Mouse (Mus musculus) limb, embryonic 13.5 days (tissue): ENCODE results near the gene Grhpr. TPM values are rescaled to one million over a fixed set of nuclear protein-coding genes. Genes with fewer than 3 reads are reported as not detected.

Experiments used
- ATAC-seq: fragments of 200-750 bp; cut with Nextera tagmentation; 2 replicates; pipeline ENCODE4 v1.8.0; 2017; ENCODE audit warnings: low read depth, moderate number of reproducible peaks, moderate TSS enrichment; ENCODE audit not compliant: low FRiP score
- H3K27ac ChIP-seq: fragments of 300-500 bp; sonication (generic); 2 replicates; pipeline ENCODE4 v1.5.1; 2015; ENCODE audit warnings: inconsistent platforms, mild to moderate bottlenecking, moderate library complexity
- H3K27me3 ChIP-seq: fragments of 300-500 bp; sonication (generic); 2 replicates; pipeline ENCODE4 v1.6.1; 2015; ENCODE audit warnings: mild to moderate bottlenecking, inconsistent platforms
- H3K36me3 ChIP-seq: fragments of 300-500 bp; sonication (generic); 2 replicates; pipeline ENCODE4 v1.6.1; 2015; ENCODE audit warnings: inconsistent platforms, mild to moderate bottlenecking, moderate library complexity
- H3K4me1 ChIP-seq: fragments of 300-500 bp; sonication (generic); 2 replicates; pipeline ENCODE4 v1.6.1; 2015; ENCODE audit warnings: inconsistent platforms
- H3K4me2 ChIP-seq: fragments of 300-500 bp; sonication (generic); replicated peaks from 2 replicates; pipeline ENCODE4 v1.6.1; 2015; ENCODE audit warnings: inconsistent platforms, mild to moderate bottlenecking, moderate library complexity
- H3K4me3 ChIP-seq: fragments of 300-500 bp; sonication (generic); 2 replicates; pipeline ENCODE4 v1.5.1; 2015; ENCODE audit warnings: moderate library complexity, mild to moderate bottlenecking, inconsistent platforms
- H3K9ac ChIP-seq: fragments of 300-500 bp; sonication (generic); 2 replicates; pipeline ENCODE4 v1.6.1; 2015; ENCODE audit warnings: mild to moderate bottlenecking, inconsistent platforms
- H3K9me3 ChIP-seq: fragments of 300-500 bp; sonication (generic); 2 replicates; pipeline ENCODE4 v1.6.1; 2016; ENCODE audit warnings: inconsistent platforms
- WGBS: fragments of 180-500 bp; shearing (Covaris S2); methylation state at CpG from one replicate; pipeline ENCODE4 v1.1.7; 2015; 5-methylcytosine and 5-hydroxymethylcytosine counted together
- polyA plus RNA-seq: library from polyadenylated mRNA; unstranded; fragments of >200 nt; fragmentation: Nextera tagmentation; extraction: Ambion mirVana; gene quantifications from 2 replicates; pipeline ENCODE4 v1.2.1, GENCODE M21; 2015

Gene Grhpr
- polyA plus RNA-seq, 1 experiment from 2014 or later = 58.2 TPM

DNA sequence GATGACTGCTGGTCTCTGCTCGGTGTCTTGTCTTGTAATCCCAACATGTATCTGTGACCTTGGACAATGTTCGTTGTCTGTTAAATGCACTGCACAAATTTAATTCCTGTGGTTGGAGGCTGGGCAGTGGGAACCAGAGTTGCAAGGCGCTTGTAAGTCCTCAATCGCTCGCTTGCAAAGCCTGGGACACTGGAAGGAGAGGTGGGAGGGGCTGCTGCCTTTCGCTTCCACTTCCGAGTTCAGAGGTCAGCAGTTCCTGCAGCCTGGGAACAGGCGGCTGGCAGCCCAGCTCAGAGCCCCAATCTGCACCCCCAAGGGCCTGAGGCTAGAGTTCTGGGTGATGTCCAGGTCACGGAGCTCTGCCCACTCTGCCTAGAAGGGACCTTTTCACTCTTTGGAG is 28.2 kb upstream of the Grhpr start:
- Histone ChIP-seq H3K9me3 (no peaks in the 10 kb centered on the region), H3K36me3 (no peaks in the 10 kb centered on the region), H3K4me2 (no peak overlapping the region), H3K4me3 (no peak overlapping the region), H3K9ac (no peak overlapping the region), H3K27me3 (no peaks in the 10 kb centered on the region), H3K4me1 (no peaks in the 10 kb centered on the region), H3K27ac (no peak overlapping the region)
- WGBS = 65% methylated on average over 9 of the region's 9 CpGs
- ATAC-seq = no peak

DNA sequence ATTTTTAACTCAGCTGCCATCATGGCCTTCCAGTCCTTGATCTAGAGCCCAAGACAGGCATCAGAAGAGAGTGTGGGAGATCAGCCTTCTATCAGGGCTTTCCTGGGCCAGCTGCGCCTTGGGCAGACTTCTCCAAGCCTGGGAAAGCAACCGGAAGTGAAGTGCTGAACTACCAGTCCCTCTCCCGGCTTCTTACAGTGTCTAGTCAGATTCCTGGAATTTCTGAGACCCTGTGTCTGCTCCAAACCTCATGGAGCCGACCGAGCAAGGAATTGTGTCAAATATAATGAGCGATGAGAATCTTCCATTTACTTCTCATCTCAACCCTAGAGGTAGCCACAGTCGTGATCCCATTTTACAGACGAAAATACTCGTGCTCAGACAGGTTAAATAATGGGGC is 22.4 kb upstream of the Grhpr start:
- no peak overlapping the region for H3K4me2 ChIP-seq
- H3K4me1 ChIP-seq = no peaks in the 10 kb centered on the region
- H3K4me3 ChIP-seq = no peak overlapping the region
- no peak overlapping the region for H3K27ac ChIP-seq
- no peak overlapping the region for H3K9ac ChIP-seq
- H3K9me3 ChIP-seq = 0 out of 2 replicates have a peak, but pooled peaks cover 3% of the 10 kb centered on the region
- no peaks in the 10 kb centered on the region for H3K27me3 ChIP-seq
- ATAC-seq = no peak
- WGBS = 88% methylated on average over 9 of the region's 9 CpGs
- H3K36me3 ChIP-seq = no peaks in the 10 kb centered on the region

DNA sequence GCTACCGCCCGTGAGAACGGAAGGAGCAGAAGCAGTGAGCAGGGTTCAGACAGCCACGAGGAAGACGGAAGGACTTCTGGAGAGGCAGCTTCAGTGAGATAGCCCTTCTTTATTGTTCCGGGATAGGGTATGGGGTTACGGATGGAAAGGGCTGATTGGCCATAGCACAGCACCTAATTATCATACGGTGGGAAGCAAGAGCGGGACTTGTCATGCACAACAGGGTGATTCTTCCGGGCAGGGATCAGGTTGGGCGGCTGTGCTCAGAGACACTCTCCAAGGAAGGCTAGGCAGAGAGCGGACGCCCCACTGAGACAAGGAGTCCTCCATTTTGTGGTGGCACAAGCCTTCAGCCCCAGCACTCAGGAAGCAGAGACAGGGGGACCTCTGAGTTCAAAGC is 22.0 kb upstream of the Grhpr start:
- no peaks in the 10 kb centered on the region for H3K36me3 ChIP-seq
- WGBS = 93% methylated on average over 13 of the region's 13 CpGs
- ATAC-seq = no peak

DNA sequence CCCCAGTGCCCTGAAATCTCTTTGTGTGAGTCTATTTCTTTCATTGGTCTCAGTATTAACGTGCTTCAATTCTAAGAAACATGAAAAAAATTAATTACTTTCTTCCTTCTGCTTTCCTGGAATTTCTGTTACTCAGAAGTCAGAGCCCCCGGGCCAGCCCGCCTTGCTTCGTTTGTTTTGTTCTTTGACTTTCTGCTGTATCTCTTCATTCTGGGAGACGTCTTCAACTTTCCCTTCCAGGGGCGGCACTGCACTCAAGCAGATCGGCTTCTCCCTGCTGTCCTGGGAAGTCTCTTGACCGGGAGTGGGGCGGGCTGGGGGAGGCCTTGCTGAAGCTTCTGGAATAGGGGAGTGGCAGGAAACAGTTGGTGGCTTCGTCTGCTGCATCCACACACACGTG is 18.0 kb upstream of the Grhpr start:
- H3K4me3 ChIP-seq = no peak overlapping the region
- H3K4me1 ChIP-seq = no peaks in the 10 kb centered on the region
- H3K36me3 ChIP-seq = no peaks in the 10 kb centered on the region
- 0 out of 2 replicates have a peak, but pooled peaks cover 3% of the 10 kb centered on the region for H3K9me3 ChIP-seq
- 76% methylated on average over 11 of the region's 11 CpGs for WGBS
- H3K4me2 ChIP-seq = no peak overlapping the region
- no peak overlapping the region for H3K9ac ChIP-seq
- no peaks in the 10 kb centered on the region for H3K27me3 ChIP-seq
- ATAC-seq = no peak
- no peak overlapping the region for H3K27ac ChIP-seq

More for the DNA sequence above, 22.0 kb upstream of the Grhpr start:
- Histone ChIP-seq H3K4me3 (no peak overlapping the region), H3K4me2 (no peak overlapping the region), H3K9ac (no peak overlapping the region), H3K9me3 (0 out of 2 replicates have a peak, but pooled peaks cover 3% of the 10 kb centered on the region), H3K4me1 (no peaks in the 10 kb centered on the region), H3K27me3 (no peaks in the 10 kb centered on the region), H3K27ac (no peak overlapping the region)

DNA sequence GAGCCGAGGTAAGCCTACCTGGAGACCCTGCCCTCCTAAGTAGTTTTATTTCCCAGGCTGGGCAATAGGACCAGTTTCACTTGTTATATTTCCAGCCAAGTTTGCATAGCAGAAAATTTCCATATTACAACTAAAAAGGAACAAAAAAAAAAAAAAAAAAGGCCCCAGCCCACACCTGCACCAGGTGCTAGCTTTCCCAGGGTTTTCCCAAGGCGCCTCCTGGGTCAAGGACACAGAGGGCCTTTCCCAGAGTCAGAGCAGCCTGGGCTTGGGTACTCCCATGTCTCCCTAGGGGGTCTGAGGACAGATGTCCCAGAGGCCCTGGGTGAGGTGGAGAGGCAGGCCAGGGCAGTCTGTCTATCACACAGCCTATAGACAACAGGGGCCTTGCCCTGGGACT is 16.0 kb upstream of the Grhpr start:
- no peak overlapping the region for H3K9ac ChIP-seq
- 82% methylated on average over 2 of the region's 2 CpGs for WGBS
- no peaks in the 10 kb centered on the region for H3K4me1 ChIP-seq
- no peak overlapping the region for H3K27ac ChIP-seq
- H3K4me2 ChIP-seq = no peak overlapping the region
- no peak for ATAC-seq
- no peaks in the 10 kb centered on the region for H3K36me3 ChIP-seq
- H3K4me3 ChIP-seq = no peak overlapping the region
- H3K9me3 ChIP-seq = no peaks in the 10 kb centered on the region
- H3K27me3 ChIP-seq = no peaks in the 10 kb centered on the region

DNA sequence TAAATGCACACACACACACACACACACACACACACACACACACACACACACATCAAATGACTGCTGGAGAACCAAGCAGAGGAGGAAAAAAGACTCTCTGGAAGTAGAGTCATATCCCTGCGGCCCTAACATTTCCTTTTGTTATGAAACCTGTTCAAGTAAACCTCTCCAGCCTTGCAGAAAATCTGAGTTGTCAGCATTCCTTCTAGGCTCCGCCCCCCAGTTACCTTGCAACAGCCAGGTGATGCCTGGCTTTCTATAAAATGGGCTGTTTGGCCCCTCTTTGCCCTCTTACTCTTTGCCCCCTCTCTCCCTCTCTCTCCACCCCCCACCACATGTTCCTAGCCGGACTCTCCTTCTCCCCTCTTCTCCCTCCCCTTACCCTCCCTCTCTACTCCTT is 15.5 kb upstream of the Grhpr start:
- Histone ChIP-seq H3K4me3 (no peak overlapping the region), H3K4me2 (no peak overlapping the region), H3K27ac (no peak overlapping the region), H3K36me3 (no peaks in the 10 kb centered on the region), H3K9ac (no peak overlapping the region), H3K4me1 (no peaks in the 10 kb centered on the region), H3K27me3 (no peaks in the 10 kb centered on the region), H3K9me3 (no peaks in the 10 kb centered on the region)
- 74% methylated on average over 3 of the region's 3 CpGs for WGBS
- no peak for ATAC-seq

DNA sequence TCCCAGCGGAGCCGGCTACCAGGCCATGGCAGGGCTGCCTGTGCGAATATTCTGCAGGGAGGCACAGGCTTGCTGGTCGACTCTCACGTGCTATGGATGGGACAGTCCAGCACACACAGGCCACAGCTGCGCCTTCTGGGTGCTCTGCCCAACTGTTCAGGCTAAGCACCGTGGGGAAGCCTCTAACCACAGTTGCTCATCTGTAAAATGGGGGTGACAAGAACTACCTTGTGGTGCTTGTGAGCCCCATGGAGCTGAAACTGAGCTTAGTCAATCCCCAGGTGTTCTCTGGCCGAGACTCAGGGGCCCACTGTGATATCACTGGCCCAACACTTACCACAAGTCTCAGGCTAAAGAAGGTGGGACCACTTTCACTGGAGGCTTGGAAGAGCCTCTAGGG is 13.8 kb upstream of the Grhpr start:
- no peaks in the 10 kb centered on the region for H3K36me3 ChIP-seq
- H3K4me3 ChIP-seq = no peak overlapping the region
- H3K4me2 ChIP-seq = no peak overlapping the region
- no peaks in the 10 kb centered on the region for H3K4me1 ChIP-seq
- no peaks in the 10 kb centered on the region for H3K9me3 ChIP-seq
- H3K9ac ChIP-seq = no peak overlapping the region
- no peak for ATAC-seq
- no peaks in the 10 kb centered on the region for H3K27me3 ChIP-seq
- H3K27ac ChIP-seq = no peak overlapping the region
- 83% methylated on average over 8 of the region's 8 CpGs for WGBS

DNA sequence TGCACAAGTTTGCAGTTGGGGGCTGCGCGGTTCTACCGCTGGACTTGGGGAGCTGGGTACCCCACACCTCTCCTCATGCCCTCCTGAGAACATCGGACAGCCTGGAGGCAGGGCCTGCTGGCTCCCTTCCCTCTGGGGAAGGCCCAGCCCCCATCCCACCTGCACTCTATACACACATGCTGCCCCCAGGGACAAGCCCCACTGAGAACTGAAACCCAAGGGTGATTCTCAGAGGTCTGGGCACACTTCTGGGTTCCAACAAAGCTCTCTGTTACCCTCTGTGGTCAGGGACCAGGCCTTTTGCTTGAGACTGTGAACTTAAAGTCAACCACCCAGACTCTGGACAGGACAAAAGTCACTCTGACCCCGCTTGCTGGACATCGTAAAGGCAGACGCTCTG is 11.1 kb upstream of the Grhpr start:
- 91% methylated on average over 7 of the region's 7 CpGs for WGBS
- ATAC-seq = no peak

DNA sequence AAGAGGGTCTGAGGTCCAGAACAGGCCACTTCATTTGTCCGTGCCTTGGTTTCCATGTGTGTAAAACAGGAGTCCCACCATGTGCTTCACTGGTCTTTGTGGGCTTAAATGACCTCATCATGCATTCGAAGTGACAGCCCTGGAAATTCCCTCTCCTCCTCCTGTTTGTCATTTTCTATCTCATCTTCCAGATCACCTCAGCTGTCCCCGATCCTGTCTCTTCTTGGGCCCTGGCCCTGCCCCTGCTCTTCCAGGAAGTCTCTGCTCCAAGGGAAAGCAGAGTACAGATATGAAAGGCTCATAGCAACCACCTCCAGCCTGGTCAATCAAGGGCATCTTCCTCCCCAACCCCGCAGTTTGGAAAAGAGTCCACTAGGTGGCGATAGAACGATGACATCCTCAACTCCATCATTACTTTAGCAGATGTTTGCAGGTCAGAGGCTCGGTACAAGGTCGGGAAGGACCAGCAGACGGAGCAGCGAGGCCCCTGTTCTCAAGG is 10.5 kb upstream of the Grhpr start:
- no peak overlapping the region for H3K4me2 ChIP-seq
- no peak overlapping the region for H3K4me3 ChIP-seq
- H3K27me3 ChIP-seq = no peaks in the 10 kb centered on the region
- H3K4me1 ChIP-seq = peaks cover 5% of the 10 kb centered on the region
- ATAC-seq = no peak
- no peak overlapping the region for H3K9ac ChIP-seq
- no peak overlapping the region for H3K27ac ChIP-seq
- H3K9me3 ChIP-seq = no peaks in the 10 kb centered on the region
- 22% methylated on average over 10 of the region's 10 CpGs for WGBS
- no peaks in the 10 kb centered on the region for H3K36me3 ChIP-seq

More for the DNA sequence above, 11.1 kb upstream of the Grhpr start:
- H3K27me3 ChIP-seq = no peaks in the 10 kb centered on the region
- H3K4me1 ChIP-seq = peaks cover 5% of the 10 kb centered on the region
- no peak overlapping the region for H3K4me3 ChIP-seq
- H3K9me3 ChIP-seq = no peaks in the 10 kb centered on the region
- no peaks in the 10 kb centered on the region for H3K36me3 ChIP-seq
- no peak overlapping the region for H3K4me2 ChIP-seq
- no peak overlapping the region for H3K27ac ChIP-seq
- no peak overlapping the region for H3K9ac ChIP-seq

DNA sequence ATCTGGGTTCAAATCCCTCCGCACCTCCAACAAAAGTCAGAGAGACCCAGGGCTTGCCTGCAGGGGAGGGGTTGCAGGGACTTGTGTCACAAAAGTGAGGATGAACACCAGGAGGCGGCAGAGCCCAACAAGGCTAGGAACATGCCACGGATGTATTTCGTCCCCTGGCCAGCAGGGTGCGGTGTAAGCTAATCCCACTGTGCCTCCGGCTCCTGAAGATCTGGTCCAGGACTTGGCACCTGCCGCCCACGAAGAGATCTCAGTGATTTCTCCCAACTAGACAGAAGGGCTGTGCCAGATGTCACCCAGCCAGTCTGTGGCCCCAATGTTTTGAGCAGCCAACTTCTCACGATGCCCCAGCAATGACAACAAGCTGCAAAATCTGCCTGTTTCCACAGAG is 7.7 kb upstream of the Grhpr start:
- Histone ChIP-seq H3K36me3 (no peaks in the 10 kb centered on the region), H3K9me3 (no peaks in the 10 kb centered on the region), H3K9ac (no peak overlapping the region), H3K27ac (no peak overlapping the region), H3K4me3 (no peak overlapping the region; the same call in 1 of the 2 replicates), H3K4me2 (peak overlapping the region; percentile 39), H3K4me1 (peaks cover 5% of the 10 kb centered on the region), H3K27me3 (no peaks in the 10 kb centered on the region)
- ATAC-seq = no peak
- 12% methylated on average over 9 of the region's 9 CpGs for WGBS

DNA sequence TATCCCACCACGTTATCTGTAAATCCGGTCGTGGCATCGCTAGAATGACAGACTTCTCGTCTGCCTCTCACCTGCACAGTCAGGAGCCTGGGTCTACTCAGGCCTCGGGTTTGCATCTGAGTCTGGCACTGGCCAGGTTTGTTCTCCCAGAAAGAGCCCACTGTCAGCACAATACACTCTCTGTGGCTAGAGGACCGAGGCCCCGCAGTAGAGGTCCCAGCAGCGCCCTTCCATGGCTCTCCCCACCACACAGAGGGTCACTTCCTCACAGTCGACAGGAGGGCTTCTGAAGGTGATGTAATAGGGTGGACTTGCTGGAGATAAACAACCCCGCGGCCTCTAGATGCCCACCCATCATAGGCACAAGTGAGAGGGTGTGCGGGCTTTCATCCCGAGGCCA is 7.3 kb upstream of the Grhpr start:
- Histone ChIP-seq H3K4me2 (peak overlapping the region; percentile 39), H3K9ac (no peak overlapping the region)
- WGBS = 52% methylated on average over 14 of the region's 14 CpGs

DNA sequence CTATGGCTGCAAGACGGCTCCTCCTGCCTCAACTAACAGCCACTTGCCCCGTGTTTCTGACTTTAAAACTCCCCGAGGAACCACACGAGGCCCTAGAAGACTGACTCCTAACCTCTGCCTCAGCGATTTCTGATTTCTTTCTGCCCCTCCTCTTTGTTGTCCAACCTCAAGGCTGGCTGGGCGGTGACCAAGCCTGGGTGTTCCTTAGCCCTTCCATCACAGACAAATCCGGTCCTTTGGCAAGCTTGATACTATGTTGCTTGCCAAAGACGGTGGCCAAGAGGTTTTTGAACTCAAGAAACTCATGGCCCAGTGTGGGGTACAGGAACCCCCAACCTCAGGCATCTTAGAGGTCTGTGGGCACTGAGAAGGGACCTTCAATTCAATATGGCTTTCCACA is 6.9 kb upstream of the Grhpr start:
- Histone ChIP-seq H3K27me3 (no peaks in the 10 kb centered on the region), H3K4me1 (peaks cover 5% of the 10 kb centered on the region), H3K36me3 (no peaks in the 10 kb centered on the region), H3K27ac (no peak overlapping the region), H3K9ac (no peak overlapping the region), H3K4me2 (no peak overlapping the region), H3K9me3 (no peaks in the 10 kb centered on the region), H3K4me3 (no peak overlapping the region)
- ATAC-seq = no peak
- WGBS = 70% methylated on average over 8 of the region's 8 CpGs

More for the DNA sequence above, 7.3 kb upstream of the Grhpr start:
- no peaks in the 10 kb centered on the region for H3K36me3 ChIP-seq
- no peaks in the 10 kb centered on the region for H3K9me3 ChIP-seq
- peaks cover 5% of the 10 kb centered on the region for H3K4me1 ChIP-seq
- ATAC-seq = no peak
- no peaks in the 10 kb centered on the region for H3K27me3 ChIP-seq
- H3K27ac ChIP-seq = no peak overlapping the region
- no peak overlapping the region; the same call in 1 of the 2 replicates for H3K4me3 ChIP-seq

DNA sequence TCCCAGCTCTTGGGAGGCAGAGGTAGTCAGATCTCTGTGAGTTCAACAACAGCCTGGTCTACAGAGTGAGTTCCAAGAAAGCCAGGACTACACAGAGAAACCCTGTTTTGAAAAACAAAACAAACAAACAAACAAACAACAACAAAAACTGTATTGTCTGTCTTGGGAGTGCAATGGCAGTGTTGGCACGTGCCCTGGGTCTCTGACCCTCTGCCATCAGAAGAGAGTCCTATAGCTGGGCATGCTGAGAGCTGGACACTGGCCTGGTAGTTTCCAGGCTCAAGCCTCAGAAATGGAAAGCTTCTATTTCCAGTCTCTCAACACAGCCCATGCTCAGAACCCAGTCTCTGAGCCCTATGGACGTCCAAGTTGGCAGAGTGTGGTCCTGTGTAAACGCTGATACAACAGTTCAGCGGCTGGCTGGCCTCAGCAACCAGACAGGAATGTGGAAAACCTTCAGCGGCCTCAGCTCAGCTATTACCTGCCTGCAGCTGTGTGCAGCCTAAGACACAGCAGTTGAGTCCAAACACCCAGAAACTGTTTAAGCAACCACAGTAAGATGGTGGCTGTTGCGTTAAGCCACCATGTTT is 5.1 kb upstream of the Grhpr start:
- Histone ChIP-seq H3K36me3 (no peaks in the 10 kb centered on the region), H3K27me3 (no peaks in the 10 kb centered on the region), H3K4me3 (no peak overlapping the region), H3K27ac (no peak overlapping the region), H3K4me2 (no peak overlapping the region), H3K9ac (no peak overlapping the region), H3K4me1 (peaks cover 15% of the 10 kb centered on the region), H3K9me3 (no peaks in the 10 kb centered on the region)
- no peak for ATAC-seq
- WGBS = 77% methylated on average over 6 of the region's 6 CpGs
